10 mouse cellular contexts compared by ENCODE assay signal in genomic region chr7:44975117-44975419, GRCm38 (mm10). TPM values are rescaled to one million over a fixed set of nuclear protein-coding genes. Genes with fewer than 3 reads are reported as not detected.
A peak's percentile ranks its signal among the peaks of the same experiment; 100 is the strongest.
DNase-seq lines count a peak whose midpoint lies in the region; ATAC-seq and TF ChIP-seq lines count a peak whose summit lies in the region.
"Had no signal": no experiment of that assay in that cellular context is flagged by ENCODE, and none has a peak within 500 bp of the region (broad histone marks: within the 10 kb centered on the region; RNA-seq: fewer than 3 reads in every experiment).

No protein-coding gene starts in this region.

- DNase-seq in kidney, postnatal 0 days (ENCODE audit: low spot score), result no peak
- no peak for DNase-seq in kidney, adult 18-20 months
- no peak for DNase-seq in thymus, adult 18-20 months
- no peak for DNase-seq in kidney, postnatal 10 days
- no peak for DNase-seq in layer of hippocampus, adult 11-12 months (ENCODE audit: low spot score)
- DNase-seq: thymus, adult 2 months had no signal

- WGBS in kidney, postnatal 0 days, result 23% methylated on average over 6 of the region's 6 CpGs
- 19% methylated on average over 6 of the region's 6 CpGs for WGBS in intestine, embryonic 16.5 days

- no peaks in the 10 kb centered on the region for H3K27me3 ChIP-seq in kidney, postnatal 0 days (ENCODE audit: insufficient read depth, low read length)
- no peaks in the 10 kb centered on the region for H3K27me3 ChIP-seq in intestine, embryonic 16.5 days (replicated peaks; ENCODE audit: control insufficient read depth, insufficient read depth, low read length)
- H3K27me3 ChIP-seq in myocyte (ENCODE audit: control insufficient read depth, insufficient read depth, insufficient read length), result no peaks in the 10 kb centered on the region

- H3K4me1 ChIP-seq in kidney, postnatal 0 days (replicated peaks; ENCODE audit: insufficient read depth, low read length), result peaks cover 10% of the 10 kb centered on the region
- H3K4me1 ChIP-seq in intestine, embryonic 16.5 days (ENCODE audit: control insufficient read depth, insufficient read depth, low read length), result peaks cover 22% of the 10 kb centered on the region

- no peaks in the 10 kb centered on the region for H3K79me2 ChIP-seq in myocyte (ENCODE audit: control insufficient read depth, insufficient read depth)

- H3K4me2 ChIP-seq in kidney, postnatal 0 days (ENCODE audit: low read length), result peak overlapping the region; percentile 70; the same call in 1 of the 2 replicates
- H3K4me2 ChIP-seq in intestine, embryonic 16.5 days (ENCODE audit: low read depth, low read length), result peak overlapping the region; percentile 66; the same call in 1 of the 2 replicates
- H3K4me2 ChIP-seq in myocyte (ENCODE audit: low read depth), result no peak overlapping the region

- no peak for TF ChIP-seq POLR2A in myocyte (IDR thresholded peaks at IDR 0.05; ENCODE audit: insufficient read length, low read depth)

- no peak overlapping the region for H3ac ChIP-seq in myocyte (ENCODE audit: control insufficient read depth, insufficient read length)

- no peak for ATAC-seq in kidney, postnatal 0 days (replicated peaks; ENCODE audit: low FRiP score, low read depth)
- ATAC-seq in erythroid progenitor cell, adult 5-6 weeks (replicated peaks; ENCODE audit: low FRiP score, poor library complexity, severe bottlenecking), result 0 out of 2 replicates have a peak, but pooled peaks have one; percentile 4
- ATAC-seq in intestine, embryonic 16.5 days, result no peak

- no peaks in the 10 kb centered on the region for H3K9me3 ChIP-seq in kidney, postnatal 0 days (replicated peaks; ENCODE audit: low read length)
- H3K9me3 ChIP-seq in intestine, embryonic 16.5 days (ENCODE audit: control insufficient read depth, low read length), result no peaks in the 10 kb centered on the region

- peaks cover 39% of the 10 kb centered on the region; the same call in 1 of the 2 replicates for H3K36me3 ChIP-seq in kidney, postnatal 0 days (ENCODE audit: insufficient read depth, low read length)
- peaks cover 26% of the 10 kb centered on the region for H3K36me3 ChIP-seq in intestine, embryonic 16.5 days (ENCODE audit: control insufficient read depth, insufficient read depth, low read length)
- H3K36me3 ChIP-seq in myocyte (ENCODE audit: control insufficient read depth, insufficient read depth), result peaks cover 20% of the 10 kb centered on the region

- H3K27ac ChIP-seq in kidney, postnatal 0 days, result no peak overlapping the region
- H3K27ac ChIP-seq in intestine, embryonic 16.5 days (ENCODE audit: low read length), result peak overlapping the region; percentile 39; the same call in 1 of the 2 replicates

- no peak overlapping the region for H3K9ac ChIP-seq in kidney, postnatal 0 days (ENCODE audit: low read depth, low read length)
- no peak overlapping the region for H3K9ac ChIP-seq in intestine, embryonic 16.5 days (ENCODE audit: low read depth, low read length)

- H3K4me3 ChIP-seq in kidney, postnatal 0 days (replicated peaks; ENCODE audit: low read depth, low read length), result no peak overlapping the region
- H3K4me3 ChIP-seq in intestine, embryonic 16.5 days (ENCODE audit: low read length), result no peak overlapping the region
- peak overlapping the region; percentile 14 for H3K4me3 ChIP-seq in myocyte

- no peak for TF ChIP-seq CTCF in kidney, postnatal 0 days (IDR thresholded peaks at IDR 0.05; ENCODE audit: low read depth)

TF ChIP-seq in myocyte, 11 proteins besides CTCF, POLR2A, EP300 and RAD21:
- TF ChIP-seq MYOG (IDR thresholded peaks at IDR 0.05; ENCODE audit: control insufficient read depth in 1 of 3, insufficient read depth in 1 of 3, insufficient read length in 2 of 3, low read depth in 2 of 3), result no peak
- TF ChIP-seq POLR2AphosphoS2 (IDR thresholded peaks at IDR 0.05; ENCODE audit: insufficient read length, low read depth), result no peak
- no peak for TF ChIP-seq SRF (IDR thresholded peaks at IDR 0.05; ENCODE audit: control insufficient read depth, insufficient read length, low read depth)
- no peak for TF ChIP-seq TCF3 (IDR thresholded peaks at IDR 0.05; ENCODE audit: insufficient read length, low read depth)
- TF ChIP-seq MAX (IDR thresholded peaks at IDR 0.05; ENCODE audit: low read depth), result no peak
- no peak for TF ChIP-seq E2F4 (IDR thresholded peaks at IDR 0.05; ENCODE audit: insufficient read depth)
- no peak for TF ChIP-seq TCF12 (IDR thresholded peaks at IDR 0.05; ENCODE audit: insufficient read depth, poor library complexity, severe bottlenecking)
- TF ChIP-seq MYOD1 (IDR thresholded peaks at IDR 0.05; ENCODE audit: control insufficient read depth in 1 of 3, insufficient read length in 2 of 3, low read depth in 2 of 3), result no peak
- TF ChIP-seq REST (IDR thresholded peaks at IDR 0.05; ENCODE audit: insufficient read depth, insufficient read length), result no peak
- TF ChIP-seq USF1 (IDR thresholded peaks at IDR 0.05; ENCODE audit: low read depth), result no peak
- no peak for TF ChIP-seq CEBPB (IDR thresholded peaks at IDR 0.05; ENCODE audit: insufficient read depth, poor library complexity, severe bottlenecking)

RNA-seq across cellular contexts. Expression of gene Cpt1c, which starts 0.4 kb away (rescaled TPM):
- 13.2 and 13.7 TPM in 2 replicates for polyA plus RNA-seq in kidney, postnatal 0 days (2015; fragmentation: Nextera tagmentation; extraction: Ambion mirVana)
- total RNA-seq in erythroid progenitor cell, adult 5-6 weeks (2015; ENCODE audit: low replicate concordance), result 1.1 TPM in 1 of 2 replicates, not detected in the other
- 1.7 TPM in 1 of 2 replicates, not detected in the other for total RNA-seq in erythroid progenitor cell, adult 5-6 weeks (2017; ENCODE audit: low replicate concordance)
- polyA plus RNA-seq in intestine, embryonic 16.5 days (2015; fragmentation: Nextera tagmentation; extraction: Ambion mirVana), result 14.0 and 14.2 TPM in 2 replicates
- polyA plus RNA-seq in myocyte (2012; fragmentation: generic; extraction: Trizol), result 2.7 TPM

RNA-seq across cellular contexts. Expression of gene Prmt1, which starts 11.3 kb away (rescaled TPM):
- polyA plus RNA-seq in kidney, postnatal 0 days (2015; fragmentation: Nextera tagmentation; extraction: Ambion mirVana), result 414 and 449 TPM in 2 replicates
- 17.3 and 28.9 TPM in 2 replicates for total RNA-seq in erythroid progenitor cell, adult 5-6 weeks (2015; ENCODE audit: low replicate concordance)
- total RNA-seq in erythroid progenitor cell, adult 5-6 weeks (2017; ENCODE audit: low replicate concordance), result 2.3 and 25.4 TPM in 2 replicates
- 363 and 439 TPM in 2 replicates for polyA plus RNA-seq in intestine, embryonic 16.5 days (2015; fragmentation: Nextera tagmentation; extraction: Ambion mirVana)
- polyA plus RNA-seq in myocyte (2012; fragmentation: generic; extraction: Trizol), result 729 TPM

RNA-seq across cellular contexts. Expression of gene Irf3, which starts 22.4 kb away (rescaled TPM):
- 73.6 and 76.0 TPM in 2 replicates for polyA plus RNA-seq in kidney, postnatal 0 days (2015; fragmentation: Nextera tagmentation; extraction: Ambion mirVana)
- 50.7 and 80.7 TPM in 2 replicates for total RNA-seq in erythroid progenitor cell, adult 5-6 weeks (2015; ENCODE audit: low replicate concordance)
- 44.2 and 62.0 TPM in 2 replicates for total RNA-seq in erythroid progenitor cell, adult 5-6 weeks (2017; ENCODE audit: low replicate concordance)
- polyA plus RNA-seq in intestine, embryonic 16.5 days (2015; fragmentation: Nextera tagmentation; extraction: Ambion mirVana), result 96.1 and 115 TPM in 2 replicates
- polyA plus RNA-seq in myocyte (2012; fragmentation: generic; extraction: Trizol), result 45.1 TPM

RNA-seq across cellular contexts. Expression of gene Bcl2l12, which starts 23.4 kb away (rescaled TPM):
- polyA plus RNA-seq in kidney, postnatal 0 days (2015; fragmentation: Nextera tagmentation; extraction: Ambion mirVana), result 42.8 and 43.4 TPM in 2 replicates
- 6.3 and 10.1 TPM in 2 replicates for total RNA-seq in erythroid progenitor cell, adult 5-6 weeks (2015; ENCODE audit: low replicate concordance)
- 3.6 and 8.7 TPM in 2 replicates for total RNA-seq in erythroid progenitor cell, adult 5-6 weeks (2017; ENCODE audit: low replicate concordance)
- 33.0 and 36.9 TPM in 2 replicates for polyA plus RNA-seq in intestine, embryonic 16.5 days (2015; fragmentation: Nextera tagmentation; extraction: Ambion mirVana)
- 13.3 TPM for polyA plus RNA-seq in myocyte (2012; fragmentation: generic; extraction: Trizol)

RNA-seq across cellular contexts. Expression of gene Tsks, which starts 32.1 kb away (rescaled TPM):
- polyA plus RNA-seq in kidney, postnatal 0 days (2015; fragmentation: Nextera tagmentation; extraction: Ambion mirVana), result 0.13 and 0.14 TPM in 2 replicates
- not detected in 2 replicates for total RNA-seq in erythroid progenitor cell, adult 5-6 weeks (2015; ENCODE audit: low replicate concordance)
- total RNA-seq in erythroid progenitor cell, adult 5-6 weeks (2017; ENCODE audit: low replicate concordance), result not detected in 2 replicates
- 0.28 TPM in 1 of 2 replicates, not detected in the other for polyA plus RNA-seq in intestine, embryonic 16.5 days (2015; fragmentation: Nextera tagmentation; extraction: Ambion mirVana)
- not detected for polyA plus RNA-seq in myocyte (2012; fragmentation: generic; extraction: Trizol)
- total RNA-seq: hematopoietic stem cell, adult 5-6 weeks had no signal
